Mouse (Mus musculus): ENCODE data around the gene Eml1. TPM values are rescaled to one million over a fixed set of nuclear protein-coding genes. Genes with fewer than 3 reads are reported as not detected.

The Eml1 gene
- polyA plus RNA-seq, 1 experiment, result 70.6 TPM

GRCm38 (mm10) chr12:108563238-108563637, 192.5 kb downstream of the Eml1 start:
- no peaks in the 10 kb centered on the region for H3K4me1 ChIP-seq (ENCODE audit: control insufficient read depth, insufficient read depth, low read length)
- no peak for DNase-seq
- TF ChIP-seq CTCF (IDR thresholded peaks at IDR 0.05; ENCODE audit: insufficient read depth, low read length) (peak; percentile 45; the same call in 1 of the 2 replicates), POLR2A (IDR thresholded peaks at IDR 0.05; ENCODE audit: borderline replicate concordance, extremely low read depth, low read depth, low read length) (no peak)

GRCm38 (mm10) chr12:108564910-108565506, 194.3 kb downstream of the Eml1 start:
- no peak for DNase-seq
- 77% methylated on average over 12 of the region's 12 CpGs for WGBS

More at GRCm38 (mm10) chr12:108563238-108563637, 192.5 kb downstream of the Eml1 start:
- H3K4me3 ChIP-seq (replicated peaks; ENCODE audit: extremely low read depth, low read depth, low read length), result no peak overlapping the region
- 92% methylated on average over 3 of the region's 3 CpGs for WGBS

GRCm38 (mm10) chr12:108579156-108579871, 208.6 kb downstream of the Eml1 start:
- WGBS, result 73% methylated on average over 7 of the region's 7 CpGs
- DNase-seq, result no peak
- no peak for TF ChIP-seq CTCF (IDR thresholded peaks at IDR 0.05; ENCODE audit: insufficient read depth, low read length)
- no peak for TF ChIP-seq POLR2A (IDR thresholded peaks at IDR 0.05; ENCODE audit: borderline replicate concordance, extremely low read depth, low read depth, low read length)
- no peak overlapping the region for H3K4me3 ChIP-seq (replicated peaks; ENCODE audit: extremely low read depth, low read depth, low read length)
- H3K4me1 ChIP-seq (ENCODE audit: control insufficient read depth, insufficient read depth, low read length), result peaks cover 6% of the 10 kb centered on the region

More at GRCm38 (mm10) chr12:108564910-108565506, 194.3 kb downstream of the Eml1 start:
- no peak overlapping the region for H3K4me3 ChIP-seq (replicated peaks; ENCODE audit: extremely low read depth, low read depth, low read length)
- TF ChIP-seq POLR2A (IDR thresholded peaks at IDR 0.05; ENCODE audit: borderline replicate concordance, extremely low read depth, low read depth, low read length) (no peak), CTCF (IDR thresholded peaks at IDR 0.05; ENCODE audit: insufficient read depth, low read length) (no peak)
- no peaks in the 10 kb centered on the region for H3K4me1 ChIP-seq (ENCODE audit: control insufficient read depth, insufficient read depth, low read length)

- peaks cover 6% of the 10 kb centered on the region for H3K4me1 ChIP-seq (ENCODE audit: control insufficient read depth, insufficient read depth, low read length)
- WGBS, result 44% methylated on average over 1 of the region's 1 CpGs
- TF ChIP-seq POLR2A (IDR thresholded peaks at IDR 0.05; ENCODE audit: borderline replicate concordance, extremely low read depth, low read depth, low read length) (no peak), CTCF (IDR thresholded peaks at IDR 0.05; ENCODE audit: insufficient read depth, low read length) (no peak)
Measured at GRCm38 (mm10) chr12:108583775-108584174, 213.0 kb downstream of the Eml1 start.

More at GRCm38 (mm10) chr12:108583775-108584174, 213.0 kb downstream of the Eml1 start:
- H3K4me3 ChIP-seq (replicated peaks; ENCODE audit: extremely low read depth, low read depth, low read length), result no peak overlapping the region
- no peak for DNase-seq

Other genes with a start within 250 kb of the Eml1 start
- 19.8 and 28.4 TPM in 2 replicates for gene Setd3, start 191.6 kb upstream of the Eml1 start, polyA plus RNA-seq (2012; rRNA removed)
- gene Ccnk, start 191.4 kb upstream of the Eml1 start, polyA plus RNA-seq (2012; rRNA removed), result 11.1 and 15.8 TPM in 2 replicates
- gene Ccdc85c, start 95.5 kb upstream of the Eml1 start, polyA plus RNA-seq (2012; rRNA removed), result 22.2 and 22.5 TPM in 2 replicates
- gene Hhipl1, start 64.7 kb upstream of the Eml1 start, polyA plus RNA-seq (2012; rRNA removed), result 1.3 and 1.8 TPM in 2 replicates
- 1.6 and 3.0 TPM in 2 replicates for gene Cyp46a1, start 36.6 kb upstream of the Eml1 start, polyA plus RNA-seq (2012; rRNA removed)
- 51.2 and 65.6 TPM in 2 replicates for gene Evl, start 183.8 kb downstream of the Eml1 start, polyA plus RNA-seq (2012; rRNA removed)

All from lung, adult 2 months (tissue).